Mouse (Mus musculus) small intestine, adult 2 months (tissue): Measurements from ENCODE around the gene Sugct. TPM values are rescaled to one million over a fixed set of nuclear protein-coding genes. Genes with fewer than 3 reads are reported as not detected.

Experiments used
- H3K27ac ChIP-seq: fragments of 200-500 bp; 2 replicates; pipeline ENCODE4 v1.5.1; 2012; ENCODE audit warnings: low read depth, low read length, control low read depth, inconsistent platforms; ENCODE audit not compliant: insufficient read depth
- H3K27me3 ChIP-seq: fragments of 200-500 bp; 2 replicates; pipeline ENCODE4 v1.6.1; 2012; ENCODE audit warnings: mild to moderate bottlenecking, moderate library complexity, low read length, inconsistent platforms; ENCODE audit not compliant: control insufficient read depth, insufficient read depth
- H3K36me3 ChIP-seq: fragments of 200-500 bp; 2 replicates; pipeline ENCODE4 v1.6.1; 2012; ENCODE audit warnings: mild to moderate bottlenecking, low read length, control low read depth, inconsistent platforms; ENCODE audit not compliant: control insufficient read depth, insufficient read depth
- H3K4me1 ChIP-seq: fragments of 200-500 bp; 2 replicates; pipeline ENCODE4 v1.6.1; 2012; ENCODE audit warnings: low read length, inconsistent platforms, mixed read lengths; ENCODE audit not compliant: control insufficient read depth, insufficient read depth, insufficient read length
- H3K4me3 ChIP-seq: fragments of 200-500 bp; 2 replicates; pipeline ENCODE4 v1.5.1; 2012; ENCODE audit warnings: low read depth, mild to moderate bottlenecking, control low read depth, inconsistent platforms, low read length, moderate library complexity
- CTCF ChIP-seq: fragments of 200-500 bp; IDR thresholded peaks from 2 replicates; pipeline ENCODE4 v1.5.1; 2012; ENCODE audit warnings: low read depth, mild to moderate bottlenecking, control low read depth, inconsistent platforms, low read length, moderate library complexity, mixed read lengths; ENCODE audit not compliant: insufficient replicate concordance, insufficient read length; ENCODE audit errors: extremely low read depth
- POLR2A ChIP-seq: fragments of 200-500 bp; IDR thresholded peaks from 2 replicates; pipeline ENCODE4 v1.6.1; 2012; ENCODE audit warnings: low read depth, mild to moderate bottlenecking, control low read depth, inconsistent platforms, low read length, moderate library complexity
- WGBS: fragments of 180-500 bp; shearing (Covaris S2); methylation state at CpG from one replicate; pipeline ENCODE4 v1.1.7; 2018; 5-methylcytosine and 5-hydroxymethylcytosine counted together
- polyA plus RNA-seq: library from polyadenylated mRNA; depleted of rRNA; stranded (reverse); fragments of >200 nt; gene quantifications from 2 replicates; pipeline ENCODE4 v1.2.3, GENCODE M21; 2012

Sugct gene
- polyA plus RNA-seq, 1 experiment, result 1.5 TPM

DNA sequence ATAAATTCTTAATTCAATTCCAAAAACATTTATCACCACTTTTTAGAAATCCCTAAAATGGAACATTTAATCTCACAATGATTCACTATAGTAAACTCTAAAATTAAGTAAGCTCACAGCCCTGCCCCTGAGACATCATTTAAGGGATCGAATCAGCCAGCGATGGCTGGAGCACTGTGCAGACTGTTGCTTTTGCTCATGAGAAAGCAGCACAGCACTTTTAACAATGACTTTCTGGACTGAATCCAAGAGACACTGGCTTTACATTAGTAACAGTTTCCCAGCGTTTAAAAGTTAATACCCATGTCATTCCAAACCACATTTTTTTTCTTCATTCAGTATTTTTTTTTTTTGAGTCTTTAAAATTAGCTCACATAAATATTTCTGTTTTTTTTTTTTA lies 398.9 kb downstream of the Sugct start:
- H3K27ac ChIP-seq, result no peak overlapping the region
- no peaks in the 10 kb centered on the region for H3K27me3 ChIP-seq
- WGBS, result 74% methylated on average over 3 of the region's 3 CpGs
- H3K4me3 ChIP-seq, result no peak overlapping the region
- H3K4me1 ChIP-seq, result no peaks in the 10 kb centered on the region
- TF ChIP-seq POLR2A (no peak), CTCF (no peak)
- H3K36me3 ChIP-seq, result no peaks in the 10 kb centered on the region

DNA sequence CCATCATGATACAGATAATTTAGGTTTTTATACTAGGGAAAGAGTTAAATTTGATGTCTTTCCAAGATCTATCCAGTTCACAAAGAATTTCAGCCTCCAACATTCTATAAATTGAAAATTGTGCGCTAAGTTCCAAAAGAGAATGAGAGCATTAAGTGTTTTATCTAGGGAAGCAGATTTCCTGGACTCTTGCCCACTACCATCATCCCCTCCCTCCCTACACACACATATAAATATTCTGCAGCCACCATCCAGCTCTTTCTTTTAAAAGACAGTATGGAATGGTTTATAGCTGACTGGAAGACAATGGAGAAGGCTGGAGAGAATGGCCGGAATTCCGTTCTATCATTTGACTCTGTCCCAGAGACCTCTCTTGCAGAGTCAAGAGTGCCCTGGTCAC lies 404.3 kb downstream of the Sugct start:
- Histone ChIP-seq H3K27ac (no peak overlapping the region), H3K36me3 (no peaks in the 10 kb centered on the region), H3K4me3 (no peak overlapping the region), H3K27me3 (no peaks in the 10 kb centered on the region), H3K4me1 (no peaks in the 10 kb centered on the region)
- TF ChIP-seq CTCF (no peak), POLR2A (no peak)
- WGBS, result 81% methylated on average over 3 of the region's 3 CpGs

DNA sequence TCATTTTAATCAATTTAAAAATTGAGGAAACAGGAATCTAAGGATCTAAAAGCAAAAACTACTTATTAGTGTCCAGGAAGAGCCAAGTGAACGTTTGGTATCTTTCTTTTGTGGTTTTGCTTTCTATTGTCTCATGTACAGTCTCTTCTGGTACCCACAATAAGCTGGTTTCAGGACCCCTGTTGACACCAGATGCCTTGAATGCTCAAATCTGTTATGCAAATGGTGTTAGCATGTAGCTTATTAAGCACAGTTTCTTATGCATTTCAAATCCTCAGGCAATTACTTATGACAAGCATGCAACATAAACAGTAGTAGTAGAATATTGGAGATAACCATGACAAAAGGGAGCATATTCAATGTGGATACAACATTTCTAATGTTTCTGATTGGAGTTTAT lies 407.0 kb downstream of the Sugct start:
- Histone ChIP-seq H3K27me3 (no peaks in the 10 kb centered on the region), H3K4me1 (no peaks in the 10 kb centered on the region), H3K4me3 (no peak overlapping the region), H3K27ac (no peak overlapping the region), H3K36me3 (no peaks in the 10 kb centered on the region)
- no peak for TF ChIP-seq POLR2A
- no peak for TF ChIP-seq CTCF
- 28% methylated on average over 1 of the region's 1 CpGs for WGBS

DNA sequence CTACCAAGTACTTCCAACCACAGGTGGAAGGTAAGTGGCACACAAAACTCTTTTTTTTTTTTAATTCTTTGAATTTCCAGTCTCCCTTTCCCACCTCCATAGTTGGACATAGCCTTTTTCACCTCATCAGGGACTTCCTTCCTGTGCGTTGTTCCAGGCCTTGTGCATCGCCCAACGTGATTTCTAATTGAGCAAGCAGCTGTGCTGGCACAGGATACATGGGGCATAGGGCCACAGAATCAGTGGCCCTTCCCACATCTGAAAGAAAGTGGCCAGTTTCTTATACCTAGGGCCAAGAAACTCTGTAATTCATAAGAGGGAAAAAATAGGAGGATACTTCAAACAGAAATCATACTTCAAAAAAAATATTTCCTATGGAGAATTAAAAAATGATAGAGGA lies 449.4 kb downstream of the Sugct start:
- Histone ChIP-seq H3K27ac (no peak overlapping the region), H3K4me1 (no peaks in the 10 kb centered on the region), H3K27me3 (no peaks in the 10 kb centered on the region), H3K36me3 (no peaks in the 10 kb centered on the region), H3K4me3 (no peak overlapping the region)
- 86% methylated on average over 3 of the region's 3 CpGs for WGBS
- TF ChIP-seq CTCF, result no peak
- no peak for TF ChIP-seq POLR2A

DNA sequence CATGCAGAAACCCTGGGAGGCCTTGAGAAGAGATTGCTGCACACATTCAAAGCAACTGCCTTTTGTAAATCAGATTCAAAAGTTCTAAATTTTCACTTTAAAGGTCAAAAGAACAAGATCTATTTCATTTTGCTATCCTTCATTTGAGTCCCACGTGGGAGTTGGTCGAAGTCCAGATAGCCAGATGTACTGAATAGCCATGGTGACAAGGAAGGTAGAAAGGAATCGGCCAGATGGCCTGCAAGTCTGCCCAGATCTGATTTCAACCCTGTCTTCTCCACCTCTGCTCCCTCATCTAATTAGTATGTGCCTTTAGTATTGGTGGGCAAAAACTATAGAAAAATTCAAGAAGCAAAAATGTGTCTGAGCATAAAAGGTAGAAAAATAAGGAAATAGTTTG lies 478.8 kb downstream of the Sugct start:
- no peak overlapping the region for H3K27ac ChIP-seq
- TF ChIP-seq POLR2A (no peak), CTCF (no peak)
- H3K36me3 ChIP-seq, result no peaks in the 10 kb centered on the region
- no peak overlapping the region for H3K4me3 ChIP-seq
- 48% methylated on average over 3 of the region's 3 CpGs for WGBS
- no peaks in the 10 kb centered on the region for H3K27me3 ChIP-seq
- H3K4me1 ChIP-seq, result no peaks in the 10 kb centered on the region

DNA sequence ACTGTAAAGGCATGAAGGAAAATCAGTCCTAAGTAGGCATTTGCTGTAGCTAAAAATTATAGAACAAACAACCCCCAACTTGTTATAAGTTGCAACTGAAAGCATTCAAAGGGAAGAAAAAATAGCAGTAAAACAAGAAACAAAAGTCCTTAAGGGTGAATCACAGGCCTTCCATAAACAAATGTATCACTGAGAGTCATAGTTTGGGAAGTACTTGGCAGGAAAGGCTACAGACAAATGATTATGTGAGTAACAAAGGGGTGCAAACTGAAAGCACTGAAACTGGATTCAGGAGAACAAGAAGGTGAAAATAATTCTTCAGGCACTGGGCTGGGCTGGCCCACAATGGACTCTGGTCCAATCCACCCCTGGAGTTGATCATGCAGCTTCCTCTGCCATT lies 482.7 kb downstream of the Sugct start:
- no peak overlapping the region for H3K27ac ChIP-seq
- TF ChIP-seq CTCF (no peak), POLR2A (no peak)
- no peak overlapping the region for H3K4me3 ChIP-seq
- H3K27me3 ChIP-seq, result no peaks in the 10 kb centered on the region
- no peaks in the 10 kb centered on the region for H3K4me1 ChIP-seq
- no peaks in the 10 kb centered on the region for H3K36me3 ChIP-seq

DNA sequence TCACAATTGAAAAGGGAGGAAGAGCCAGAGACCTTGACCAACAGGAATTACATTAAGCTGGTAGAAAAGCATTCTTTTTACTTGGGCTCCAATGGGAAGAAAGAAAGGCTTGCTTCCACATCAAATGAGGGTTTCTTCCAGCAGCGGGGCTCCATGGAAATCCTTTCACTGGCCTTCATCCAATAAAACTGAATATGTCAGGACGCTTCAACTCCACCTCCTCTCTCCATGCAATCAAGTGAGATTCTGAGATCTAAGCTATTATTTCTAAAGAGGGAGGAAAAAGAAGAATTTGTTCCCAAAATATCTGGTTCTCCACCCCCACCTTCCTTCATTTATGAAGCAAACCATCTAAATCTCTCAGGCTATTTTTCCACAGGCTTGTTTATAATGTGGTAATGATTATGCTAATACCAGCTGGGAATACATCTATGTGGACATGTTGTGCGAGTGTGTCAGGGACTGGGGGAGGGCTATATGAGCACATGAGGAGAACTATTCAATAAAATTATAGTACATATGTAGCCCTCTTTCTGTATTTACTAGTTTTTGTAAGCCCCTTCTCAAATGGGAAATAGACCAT lies 505.1 kb downstream of the Sugct start:
- H3K36me3 ChIP-seq, result no peaks in the 10 kb centered on the region
- 72% methylated on average over 3 of the region's 3 CpGs for WGBS
- no peak for TF ChIP-seq POLR2A
- TF ChIP-seq CTCF, result no peak
- H3K27ac ChIP-seq, result no peak overlapping the region
- H3K4me1 ChIP-seq, result no peaks in the 10 kb centered on the region
- H3K27me3 ChIP-seq, result no peaks in the 10 kb centered on the region
- H3K4me3 ChIP-seq, result no peak overlapping the region
